Mouse (Mus musculus): ENCODE data around the gene Zcwpw1. TPM values are rescaled to one million over a fixed set of nuclear protein-coding genes. Genes with fewer than 3 reads are reported as not detected.
A peak's percentile ranks its signal among the peaks of the same experiment; 100 is the strongest.
"Not testable (repeated sequence)": the region's sequence is repeated elsewhere in the genome, so short reads cannot be mapped to it uniquely, and the experiment has no call there.

The Zcwpw1 gene
- total and polyA plus RNA-seq, 3 experiments = 11.1 to 16.0 TPM; not detected in 1

GRCm38 (mm10) chr5:137835966-137836520, 48.4 kb downstream of the Zcwpw1 start, which contains the start of gene Pilra:
Pilra (minus strand) TSS chr5:137836281.
- H3K79me2 ChIP-seq (ENCODE audit: control insufficient read depth, insufficient read depth, low read length, poor library complexity); DNase-seq (ENCODE audit: low read depth, low spot score); H3K36me3 ChIP-seq (ENCODE audit: control insufficient read depth in 1 of 2, insufficient read depth in 2 of 2, low read length in 2 of 2); H3K4me3 ChIP-seq (ENCODE audit: control insufficient read depth in 1 of 2, insufficient read depth in 1 of 2, low read depth in 2 of 2, low read length in 2 of 2); H3K27me3 ChIP-seq (ENCODE audit: control insufficient read depth in 1 of 2, insufficient read depth in 2 of 2, low read length in 2 of 2); H3K9me3 ChIP-seq (replicated peaks; ENCODE audit: insufficient read depth, low read length); H3K9ac ChIP-seq (ENCODE audit: control insufficient read depth, low read depth, low read length, poor library complexity, severe bottlenecking): not testable (repeated sequence)
- 0 out of 4 replicates have a peak, but pooled peaks of 1 of the 2 experiments have one; percentile 19 for TF ChIP-seq EP300 (IDR thresholded peaks at IDR 0.05; ENCODE audit: low read depth in 1 of 2, low read length in 2 of 2)
- Histone ChIP-seq H3K4me1 (ENCODE audit: control insufficient read depth in 1 of 2, insufficient read depth in 2 of 2, low read length in 2 of 2) (peaks cover 0 to 12% of the 10 kb centered on the region in 2 experiments; a peak in 2 of 4 replicates), H3K27ac (ENCODE audit: control insufficient read depth, low read depth, low read length) (peak within 1 kb of the TSS; percentile 5; the same call in 1 of the 2 replicates)

GRCm38 (mm10) chr5:137836611-137837010, 49.0 kb downstream of the Zcwpw1 start:
- DNase-seq (ENCODE audit: low read depth, low spot score) = peak; percentile 27
- H3K27me3 ChIP-seq (ENCODE audit: control insufficient read depth in 1 of 2, insufficient read depth in 2 of 2, low read length in 2 of 2) = no peaks in the 10 kb centered on the region
- no peaks in the 10 kb centered on the region for H3K79me2 ChIP-seq (ENCODE audit: control insufficient read depth, insufficient read depth, low read length, poor library complexity)

GRCm38 (mm10) chr5:137837110-137837509, 49.5 kb downstream of the Zcwpw1 start:
- H3K36me3 ChIP-seq (ENCODE audit: control insufficient read depth in 1 of 2, insufficient read depth in 2 of 2, low read length in 2 of 2); H3K27me3 ChIP-seq (ENCODE audit: control insufficient read depth in 1 of 2, insufficient read depth in 2 of 2, low read length in 2 of 2); H3K4me3 ChIP-seq (ENCODE audit: control insufficient read depth in 1 of 2, insufficient read depth in 1 of 2, low read depth in 2 of 2, low read length in 2 of 2); H3K9me3 ChIP-seq (replicated peaks; ENCODE audit: insufficient read depth, low read length); H3K27ac ChIP-seq (ENCODE audit: control insufficient read depth, low read depth, low read length); H3K79me2 ChIP-seq (ENCODE audit: control insufficient read depth, insufficient read depth, low read length, poor library complexity); H3K9ac ChIP-seq (ENCODE audit: control insufficient read depth, low read depth, low read length, poor library complexity, severe bottlenecking); DNase-seq (ENCODE audit: low read depth, low spot score): not testable (repeated sequence)
- peaks cover 0 to 12% of the 10 kb centered on the region in 2 experiments; a peak in 2 of 4 replicates for H3K4me1 ChIP-seq (ENCODE audit: control insufficient read depth in 1 of 2, insufficient read depth in 2 of 2, low read length in 2 of 2)

More at GRCm38 (mm10) chr5:137836611-137837010, 49.0 kb downstream of the Zcwpw1 start:
- Histone ChIP-seq H3K9ac (ENCODE audit: control insufficient read depth, low read depth, low read length, poor library complexity, severe bottlenecking) (no peak overlapping the region), H3K36me3 (ENCODE audit: control insufficient read depth in 1 of 2, insufficient read depth in 2 of 2, low read length in 2 of 2) (0 out of 4 replicates have a peak, but pooled peaks cover 0 to 3% of the 10 kb centered on the region in 2 experiments), H3K4me3 (ENCODE audit: control insufficient read depth in 1 of 2, insufficient read depth in 1 of 2, low read depth in 2 of 2, low read length in 2 of 2) (no peak overlapping the region), H3K9me3 (replicated peaks; ENCODE audit: insufficient read depth, low read length) (no peaks in the 10 kb centered on the region), H3K27ac (ENCODE audit: control insufficient read depth, low read depth, low read length) (peak overlapping the region; percentile 5; the same call in 1 of the 2 replicates), H3K4me1 (ENCODE audit: control insufficient read depth in 1 of 2, insufficient read depth in 2 of 2, low read length in 2 of 2) (peaks cover 0 to 12% of the 10 kb centered on the region in 2 experiments; a peak in 2 of 4 replicates)
- TF ChIP-seq ZMIZ1 (IDR thresholded peaks at IDR 0.05; ENCODE audit: low read depth, low read length) (no peak), MEF2A (IDR thresholded peaks at IDR 0.05; ENCODE audit: extremely low read depth, insufficient replicate concordance, low read depth, low read length, poor library complexity, severe bottlenecking) (no peak), ZNF384 (IDR thresholded peaks at IDR 0.05; ENCODE audit: low read depth, low read length) (no peak), ZKSCAN1 (IDR thresholded peaks at IDR 0.05; ENCODE audit: low read depth, low read length) (no peak)

- H3K27ac ChIP-seq (ENCODE audit: control insufficient read depth, low read depth, low read length); H3K4me1 ChIP-seq (ENCODE audit: control insufficient read depth in 1 of 2, insufficient read depth in 2 of 2, low read length in 2 of 2); H3K27me3 ChIP-seq (ENCODE audit: control insufficient read depth in 1 of 2, insufficient read depth in 2 of 2, low read length in 2 of 2): not testable (repeated sequence)
Measured at GRCm38 (mm10) chr5:137850313-137850712, 62.7 kb downstream of the Zcwpw1 start.

GRCm38 (mm10) chr5:137854907-137855306, 67.3 kb downstream of the Zcwpw1 start:
- not testable (repeated sequence) for H3K9me3 ChIP-seq (replicated peaks; ENCODE audit: insufficient read depth, low read length); H3K27ac ChIP-seq (ENCODE audit: control insufficient read depth, low read depth, low read length); H3K79me2 ChIP-seq (ENCODE audit: control insufficient read depth, insufficient read depth, low read length, poor library complexity); H3K36me3 ChIP-seq (ENCODE audit: control insufficient read depth in 1 of 2, insufficient read depth in 2 of 2, low read length in 2 of 2); H3K27me3 ChIP-seq (ENCODE audit: control insufficient read depth in 1 of 2, insufficient read depth in 2 of 2, low read length in 2 of 2); H3K4me3 ChIP-seq (ENCODE audit: control insufficient read depth in 1 of 2, insufficient read depth in 1 of 2, low read depth in 2 of 2, low read length in 2 of 2); H3K9ac ChIP-seq (ENCODE audit: control insufficient read depth, low read depth, low read length, poor library complexity, severe bottlenecking); DNase-seq (ENCODE audit: low read depth, low spot score)
- H3K4me1 ChIP-seq (ENCODE audit: control insufficient read depth in 1 of 2, insufficient read depth in 2 of 2, low read length in 2 of 2) = peaks cover 4 to 20% of the 10 kb centered on the region in 2 experiments; a peak in 3 of 4 replicates

More at GRCm38 (mm10) chr5:137850313-137850712, 62.7 kb downstream of the Zcwpw1 start:
- DNase-seq (ENCODE audit: low read depth, low spot score); H3K4me3 ChIP-seq (ENCODE audit: control insufficient read depth in 1 of 2, insufficient read depth in 1 of 2, low read depth in 2 of 2, low read length in 2 of 2); H3K9ac ChIP-seq (ENCODE audit: control insufficient read depth, low read depth, low read length, poor library complexity, severe bottlenecking); H3K9me3 ChIP-seq (replicated peaks; ENCODE audit: insufficient read depth, low read length); H3K79me2 ChIP-seq (ENCODE audit: control insufficient read depth, insufficient read depth, low read length, poor library complexity); H3K36me3 ChIP-seq (ENCODE audit: control insufficient read depth in 1 of 2, insufficient read depth in 2 of 2, low read length in 2 of 2): not testable (repeated sequence)
